Mouse (Mus musculus) cerebellum, adult 8-10 months (tissue): Measurements from ENCODE around the gene Lamtor2.

ENCODE experiments used
- DNase-seq: peaks from one replicate; pipeline ENCODE4 v3.0.0; 2022

Lamtor2 gene

DNA sequence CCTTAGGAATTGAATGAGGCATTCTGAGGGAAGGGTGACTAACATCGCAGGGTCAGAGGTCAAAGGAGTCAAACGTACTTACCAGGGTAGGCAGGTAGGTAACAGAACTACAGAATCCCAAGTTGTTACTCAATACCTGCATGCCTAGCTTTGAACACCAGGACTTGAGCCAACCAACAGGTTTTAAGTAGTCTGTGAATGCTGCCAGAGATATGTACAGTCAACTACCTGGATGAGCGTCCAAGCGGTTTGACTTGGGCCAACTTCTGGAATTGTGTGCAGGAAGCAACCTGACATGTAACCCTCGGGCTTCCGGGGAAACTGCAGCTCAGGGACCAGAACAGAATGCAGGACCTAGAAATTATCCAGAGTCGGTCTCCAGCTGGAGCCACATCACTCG, 29.8 kb downstream of the Lamtor2 start:
- DNase-seq, result no peak

DNA sequence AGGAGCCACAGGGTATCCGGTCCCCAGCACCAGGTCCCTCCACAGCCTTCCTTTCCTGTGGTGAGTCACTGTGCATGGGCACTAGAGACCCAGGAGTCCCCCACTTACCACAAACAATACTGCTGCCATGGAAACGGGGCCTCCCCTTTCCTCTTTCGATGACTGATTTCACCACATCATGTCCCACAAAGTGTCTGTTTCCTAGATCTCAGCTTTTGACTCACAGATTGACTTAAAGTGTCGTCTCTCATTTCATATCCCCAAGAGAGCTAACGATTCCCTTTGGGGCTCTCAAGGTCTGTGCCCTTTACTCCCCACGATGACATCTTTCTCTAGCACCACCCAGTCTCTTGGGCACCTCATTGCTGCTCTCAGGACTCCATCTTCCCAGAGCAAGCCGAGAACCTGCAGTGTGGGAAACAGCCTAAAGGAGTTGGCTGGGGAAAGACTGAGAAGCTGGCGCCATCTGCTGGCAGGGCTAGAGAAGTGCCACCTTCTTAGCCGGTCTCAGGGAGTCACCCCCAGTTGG, 31.0 kb downstream of the Lamtor2 start:
- DNase-seq, result peak; percentile 57

DNA sequence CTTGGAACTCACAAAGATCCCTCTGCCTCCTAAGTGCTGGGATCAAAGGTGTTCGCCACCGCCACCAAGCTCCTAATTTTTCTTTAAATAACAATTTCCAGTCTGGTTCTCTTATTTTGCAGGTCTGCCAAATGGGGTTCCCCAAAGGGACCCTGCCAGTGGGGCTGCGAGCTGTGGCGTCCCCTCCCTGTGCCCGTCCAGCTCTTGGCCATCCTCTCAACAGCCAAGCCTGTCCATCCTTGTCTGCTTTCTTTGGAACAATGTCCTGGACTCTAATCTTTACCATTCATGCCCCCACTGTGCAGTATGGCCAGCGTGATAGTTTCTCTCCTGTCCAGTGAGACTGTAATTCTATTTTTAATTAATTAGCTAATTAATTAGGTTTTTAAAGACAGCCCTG, 31.7 kb downstream of the Lamtor2 start:
- no peak for DNase-seq

DNA sequence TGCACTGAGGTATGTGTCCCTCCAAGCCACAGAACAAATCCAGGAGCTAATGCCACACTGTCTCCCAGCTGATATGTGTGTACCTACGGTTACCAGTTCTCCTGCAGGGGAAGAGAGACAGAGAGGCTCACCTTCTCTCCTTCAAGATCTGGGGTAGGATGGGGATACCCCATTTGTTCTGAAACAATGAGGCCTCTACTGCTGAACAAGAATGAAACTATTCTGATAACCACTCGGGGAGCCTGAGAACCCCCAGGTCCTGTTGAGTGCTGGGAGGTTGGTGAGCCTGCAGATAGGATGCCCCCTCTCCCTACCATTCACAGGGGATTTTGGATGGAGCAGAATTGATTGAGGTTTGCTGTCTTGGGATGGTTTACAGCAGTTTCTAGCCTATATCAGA, 32.8 kb downstream of the Lamtor2 start:
- DNase-seq, result no peak

DNA sequence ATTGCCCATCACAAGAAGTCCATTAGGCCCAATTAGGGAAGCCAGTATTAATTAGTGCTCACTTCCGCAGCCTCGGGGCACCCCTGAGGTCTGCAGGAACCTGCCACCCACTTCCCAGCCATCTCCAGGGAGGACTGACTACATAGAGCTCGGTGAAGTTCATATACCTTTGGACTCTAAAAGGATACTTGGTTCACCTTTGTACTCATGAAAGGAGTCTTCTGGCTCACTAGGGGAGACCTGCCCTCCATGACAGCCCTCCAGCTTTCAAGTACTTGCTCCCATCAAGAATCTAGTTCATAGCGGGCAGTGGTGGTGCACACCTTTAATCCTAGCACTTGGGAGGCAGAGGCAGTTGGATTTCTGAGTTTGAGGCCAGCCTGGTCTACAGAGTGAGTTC, 34.5 kb downstream of the Lamtor2 start:
- DNase-seq, result no peak

DNA sequence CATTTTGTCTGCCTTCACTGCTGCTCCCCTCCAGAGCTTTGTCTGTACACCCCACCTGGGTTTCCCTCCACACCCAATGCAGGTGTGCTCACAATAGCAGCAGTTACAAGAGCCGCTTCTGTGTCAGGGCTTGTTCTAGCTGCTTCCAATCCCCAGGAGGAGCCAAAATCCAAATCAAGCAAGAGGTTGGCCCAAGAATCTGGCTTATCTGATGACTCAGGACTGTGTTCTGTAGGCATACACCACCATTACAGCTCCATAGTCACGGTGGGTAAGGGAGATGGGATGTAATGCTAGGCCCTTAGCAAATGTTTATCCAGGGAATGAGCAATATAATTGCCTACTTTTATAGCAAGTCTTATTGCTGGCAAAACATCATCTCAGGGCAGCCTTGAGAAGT, 36.5 kb downstream of the Lamtor2 start:
- no peak for DNase-seq

DNA sequence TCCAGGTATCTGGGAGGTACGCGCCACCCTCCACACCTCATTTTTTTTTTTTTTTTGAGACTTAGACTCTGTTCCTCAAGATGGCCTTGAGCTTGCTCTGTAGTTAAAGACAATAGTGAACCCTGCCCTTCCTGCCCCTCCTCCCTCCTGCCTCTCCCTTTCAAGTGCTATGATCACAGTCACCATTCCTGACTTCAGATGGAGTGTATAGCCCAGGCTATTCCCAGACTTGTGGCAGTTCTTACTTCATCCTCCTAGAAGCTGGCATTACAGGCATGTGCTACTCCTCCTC, 37.8 kb downstream of the Lamtor2 start:
- no peak for DNase-seq

DNA sequence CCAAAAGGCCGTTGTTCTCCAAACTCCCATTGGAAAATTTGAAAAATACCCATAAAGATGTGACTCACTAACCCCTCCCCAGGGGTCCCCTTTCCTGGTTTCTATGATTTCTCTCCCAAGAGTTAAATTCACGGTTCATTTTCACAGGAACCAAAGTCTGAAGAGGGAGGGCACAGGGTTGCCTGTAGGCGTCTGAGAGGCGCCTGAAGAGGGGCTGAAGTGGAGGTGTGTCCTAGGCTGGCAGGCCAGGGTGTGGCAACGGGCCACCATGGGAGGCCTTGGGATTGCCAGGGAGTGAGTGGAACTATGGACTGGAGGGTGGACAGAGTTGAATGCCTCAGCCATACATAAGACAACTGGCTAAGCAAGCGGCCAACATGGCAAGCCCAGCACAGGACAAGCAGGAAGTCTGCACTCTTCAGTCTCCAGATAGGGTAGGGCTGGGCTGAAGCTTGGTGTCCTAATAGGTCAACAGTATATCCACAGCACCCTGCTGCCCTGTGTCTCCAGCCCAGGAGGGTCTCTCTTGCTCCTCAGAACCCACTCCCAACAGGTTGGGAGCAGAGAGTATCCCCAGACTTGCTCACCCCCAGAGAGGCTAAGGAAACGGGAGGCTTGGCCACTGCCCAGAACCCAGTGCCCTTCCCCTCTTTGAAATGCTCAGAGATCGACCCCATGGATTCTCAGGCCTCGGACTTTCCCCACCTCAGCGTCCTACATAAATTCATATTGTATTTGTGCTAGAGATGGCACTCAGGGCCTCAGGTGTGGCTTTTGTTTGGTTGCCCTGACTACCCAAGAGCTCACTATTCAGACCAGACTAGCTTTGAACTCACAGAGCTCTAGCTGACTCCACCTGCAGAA, 38.4 kb downstream of the Lamtor2 start:
- DNase-seq, result no peak

DNA sequence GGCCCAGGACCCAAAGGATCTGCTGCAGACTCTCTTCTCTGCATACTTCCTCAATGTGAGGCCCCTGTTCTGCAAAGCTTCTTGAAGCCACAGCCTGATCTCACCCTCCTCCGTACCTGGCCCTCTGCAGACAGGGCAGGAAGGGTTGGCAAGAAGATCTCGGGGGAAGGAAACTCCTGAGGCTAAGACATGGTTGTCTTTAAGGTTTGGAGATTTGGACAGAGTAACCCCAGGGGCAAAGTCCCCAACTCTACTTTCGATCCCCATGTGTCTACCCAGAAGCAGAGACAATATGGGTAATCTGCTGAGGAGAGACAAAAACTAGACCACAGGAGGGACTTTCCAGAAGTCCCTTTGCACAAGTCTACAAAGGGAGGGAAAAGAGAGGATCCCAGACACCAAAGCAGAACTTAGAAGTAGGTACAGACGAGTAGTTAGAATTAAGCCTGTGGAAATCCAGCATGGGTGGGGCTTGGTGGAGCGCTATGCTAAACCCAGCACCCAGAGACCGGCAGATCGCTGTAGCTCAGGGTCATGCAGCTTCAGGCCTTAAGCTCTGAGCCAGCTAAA, 39.2 kb downstream of the Lamtor2 start:
- no peak for DNase-seq

DNA sequence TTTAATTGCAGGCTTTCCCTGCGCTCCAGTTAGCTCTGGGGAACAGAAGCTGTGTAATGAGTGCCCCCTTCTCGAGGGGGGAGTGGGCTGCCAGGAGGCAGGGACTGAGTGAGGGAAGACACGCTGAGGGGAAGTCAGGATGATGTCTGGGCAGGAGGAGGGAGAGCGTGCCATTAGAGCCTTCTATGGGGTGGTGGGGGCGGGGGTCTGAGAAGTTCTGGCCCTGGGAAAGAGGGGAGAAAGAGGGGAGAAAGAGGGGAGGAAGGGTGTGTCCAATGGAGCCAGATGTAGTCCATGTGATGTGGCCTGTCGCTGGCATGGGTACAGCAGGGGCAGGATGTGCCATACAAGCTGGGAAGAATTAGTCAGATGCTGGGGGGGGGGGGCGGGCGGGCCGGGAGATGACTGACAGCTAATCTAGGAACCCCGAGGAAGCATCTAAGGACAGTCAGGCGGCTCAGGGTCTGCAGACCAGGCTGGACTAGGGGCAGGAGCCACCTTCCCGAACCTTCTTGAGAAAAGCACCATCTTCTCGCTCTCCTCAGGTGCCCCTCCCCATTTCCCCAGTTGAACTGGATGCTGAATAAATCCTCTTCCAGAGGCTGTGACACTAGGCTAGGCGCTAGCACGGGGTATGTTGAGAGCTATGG, 39.9 kb downstream of the Lamtor2 start:
- no peak for DNase-seq

DNA sequence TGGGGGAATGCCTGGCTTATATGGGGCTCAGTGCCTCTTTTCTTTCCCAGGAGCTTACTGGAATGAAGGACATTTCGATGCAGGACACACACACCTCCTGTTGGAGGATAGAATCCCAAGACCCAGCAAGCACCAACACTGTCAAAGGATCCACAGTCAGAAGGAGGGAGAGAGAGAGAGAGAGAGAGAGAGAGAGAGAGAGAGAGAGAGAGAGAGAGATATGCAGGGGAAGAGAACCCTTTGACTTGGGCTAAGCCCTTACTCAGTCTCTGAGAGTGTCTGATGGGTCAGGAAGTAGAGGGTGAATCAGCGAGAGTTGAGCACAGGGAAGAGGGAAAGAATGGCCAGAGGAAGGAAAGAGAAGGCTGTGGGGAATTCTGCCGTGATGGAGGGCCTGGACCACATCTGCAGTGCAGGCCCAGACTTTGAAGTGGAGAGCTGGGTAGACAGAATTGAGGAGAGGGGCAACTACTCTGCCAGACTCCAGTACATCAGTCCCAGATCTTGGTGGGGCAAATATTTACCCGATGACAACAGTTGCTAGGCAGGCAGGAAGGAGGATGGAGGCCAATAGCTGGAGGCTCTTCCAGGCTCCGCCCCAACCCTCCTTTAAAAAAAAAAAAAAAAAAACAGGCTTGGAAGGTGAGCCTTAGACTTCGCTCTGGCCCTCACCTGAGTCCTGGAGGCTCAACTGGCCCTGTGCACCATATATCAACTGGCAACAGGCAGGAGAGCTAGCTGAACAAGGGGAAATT, 40.6 kb downstream of the Lamtor2 start:
- DNase-seq, result no peak

DNA sequence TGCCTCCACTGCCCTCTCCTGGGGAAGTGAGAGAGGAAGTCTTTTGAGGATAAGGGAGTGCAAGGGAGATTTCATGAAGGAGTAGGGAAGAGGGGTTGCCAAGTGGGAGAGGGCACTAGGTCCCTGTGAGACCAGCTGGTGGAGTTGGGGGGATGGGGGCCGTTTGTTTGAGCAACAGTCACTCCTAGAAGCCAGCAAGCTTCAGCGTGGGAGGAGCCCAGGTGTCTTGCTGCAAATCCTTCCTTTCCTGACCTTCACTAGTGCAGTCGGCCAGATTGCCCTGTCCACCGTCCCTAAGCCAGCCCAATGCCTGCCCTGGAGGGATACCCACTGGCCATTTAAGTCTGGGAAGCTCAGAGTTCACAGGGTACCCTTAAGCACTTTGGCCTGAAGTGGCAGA, 41.3 kb downstream of the Lamtor2 start:
- no peak for DNase-seq

DNA sequence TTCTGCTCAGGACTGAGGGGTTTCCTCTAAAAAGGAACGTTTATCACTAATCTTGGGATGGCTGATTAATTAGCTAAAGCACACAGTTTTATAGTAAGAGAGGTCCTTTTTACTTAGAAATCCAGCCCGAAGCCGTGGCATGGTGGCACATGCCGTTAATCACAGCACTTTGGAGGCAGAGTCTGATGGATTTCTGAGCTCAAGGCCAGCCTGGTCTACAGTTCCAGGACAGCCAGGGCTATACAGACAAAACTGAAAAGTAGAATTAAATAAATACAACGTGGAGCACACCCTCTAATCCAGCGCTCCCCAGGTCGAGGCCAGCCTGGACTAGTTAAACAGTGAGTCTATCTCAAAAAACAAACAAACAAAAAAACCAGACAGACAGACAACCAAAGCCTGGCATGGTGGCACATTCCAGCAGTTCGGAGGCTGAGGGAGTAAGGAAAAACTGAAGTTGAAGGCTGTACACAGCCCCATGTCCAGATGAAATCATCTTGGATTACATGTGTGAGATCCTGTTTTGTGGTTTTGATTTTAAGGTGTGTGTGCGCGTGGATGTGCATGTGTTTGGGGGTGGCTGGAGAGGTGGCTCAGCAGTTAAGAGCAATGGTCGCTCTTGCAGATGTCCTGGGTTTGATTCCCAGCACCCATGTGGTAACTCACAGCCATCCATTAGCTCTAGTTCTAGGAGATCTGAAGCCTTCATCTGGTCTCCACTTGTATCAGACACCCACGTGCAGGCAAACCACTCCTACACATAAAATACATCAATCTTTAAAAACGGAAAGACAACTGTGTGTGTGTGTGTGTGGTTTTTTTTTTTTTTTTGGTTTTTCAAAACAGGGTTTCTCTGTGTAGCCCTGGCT, 42.2 kb downstream of the Lamtor2 start:
- DNase-seq, result no peak

DNA sequence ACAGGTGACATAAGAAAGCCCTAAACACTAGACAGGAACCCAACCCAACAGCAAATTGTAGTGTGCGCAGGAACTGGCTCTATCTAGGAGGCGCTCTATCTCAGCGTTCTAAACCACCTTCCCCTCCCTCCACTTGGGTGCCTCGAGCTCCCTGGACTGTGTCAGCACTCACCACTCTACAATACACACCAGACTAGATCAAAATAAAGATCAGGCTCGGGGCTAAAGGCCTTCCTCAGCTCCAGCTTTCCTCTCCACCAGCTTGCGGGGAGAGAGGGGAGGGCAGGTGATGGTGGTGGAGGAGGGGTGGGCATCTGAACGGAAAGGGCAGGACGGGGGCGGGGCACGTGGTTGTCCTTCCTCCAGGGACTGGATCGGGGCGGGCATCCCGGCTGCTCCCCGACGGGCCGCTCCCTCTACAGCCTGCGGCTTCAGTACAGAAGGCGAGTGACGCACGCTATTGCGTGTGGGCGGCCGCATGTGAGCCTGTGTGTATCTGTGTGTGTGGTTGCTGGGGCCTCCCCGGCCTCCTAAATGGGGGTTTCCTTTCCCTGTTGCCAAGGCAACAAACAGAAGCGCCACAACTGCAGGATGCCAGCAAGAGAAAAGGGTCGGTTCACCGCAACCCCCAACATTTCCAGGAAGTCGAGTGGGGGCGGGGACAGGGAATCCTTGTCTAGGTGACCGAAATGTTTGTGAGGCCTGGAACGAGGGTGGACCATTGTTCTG, 43.0 kb downstream of the Lamtor2 start, which contains the start of gene Lmna:
Lmna (minus strand) TSS at position 265 of the 729 bp plus-strand sequence.
- DNase-seq, result peak; percentile 92

DNA sequence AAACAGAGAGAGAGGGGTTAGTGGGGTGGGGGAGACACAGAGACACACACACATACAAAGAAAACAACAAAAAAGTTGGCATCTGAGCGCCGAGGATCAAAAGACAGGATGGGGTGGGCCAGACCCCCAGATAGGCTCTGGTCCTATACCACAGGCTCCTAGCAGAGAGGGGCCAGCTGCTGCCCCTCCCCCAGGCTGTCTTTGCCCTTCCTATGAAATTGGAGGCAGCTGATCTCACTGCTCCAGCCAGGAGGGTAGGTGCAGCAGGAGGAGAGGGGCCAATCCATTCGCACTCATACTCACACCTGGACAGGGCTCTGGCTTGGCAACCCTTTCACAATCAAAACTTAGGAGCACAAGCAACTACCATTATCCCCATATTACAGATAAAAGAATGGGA, 43.6 kb downstream of the Lamtor2 start:
- no peak for DNase-seq

DNA sequence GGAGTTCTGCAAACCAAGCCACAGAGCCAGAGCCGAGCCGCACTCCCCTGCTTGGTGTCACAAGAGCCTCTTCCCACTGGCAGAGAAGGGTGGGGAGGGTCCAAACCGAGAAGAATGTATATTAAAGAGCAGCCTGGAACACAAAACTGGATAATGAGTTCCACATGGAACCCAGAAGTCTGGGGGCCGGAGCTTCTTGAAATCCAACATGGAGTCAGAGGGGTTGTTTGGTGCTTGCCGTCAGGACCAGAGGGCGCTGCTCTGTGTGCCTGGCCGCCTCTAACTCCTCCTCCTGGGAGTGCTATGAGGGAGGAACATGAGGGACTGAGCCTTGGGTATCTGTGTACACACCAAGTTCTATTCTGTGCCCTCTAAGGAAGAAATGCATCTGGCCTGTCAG, 47.1 kb downstream of the Lamtor2 start:
- DNase-seq, result no peak

DNA sequence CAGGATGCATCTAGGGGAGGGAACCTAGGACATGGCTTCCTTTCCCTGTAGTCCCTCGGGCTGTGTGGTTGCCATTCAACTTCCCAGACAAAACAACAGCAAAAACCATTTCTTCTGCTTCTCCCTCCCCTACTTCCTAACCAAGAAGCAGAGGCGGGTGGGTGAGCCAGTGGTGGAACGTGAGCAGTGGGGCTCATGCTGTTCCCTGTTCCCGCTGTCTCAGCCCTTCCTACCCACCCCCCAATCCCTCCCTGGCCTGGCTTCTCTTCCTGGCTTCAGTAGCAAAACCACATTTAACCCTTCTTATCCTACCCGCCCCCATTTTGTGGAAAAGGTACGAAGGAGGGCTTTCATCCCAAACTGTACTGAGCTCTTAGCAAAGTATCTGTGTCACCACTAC, 47.8 kb downstream of the Lamtor2 start:
- DNase-seq, result no peak

DNA sequence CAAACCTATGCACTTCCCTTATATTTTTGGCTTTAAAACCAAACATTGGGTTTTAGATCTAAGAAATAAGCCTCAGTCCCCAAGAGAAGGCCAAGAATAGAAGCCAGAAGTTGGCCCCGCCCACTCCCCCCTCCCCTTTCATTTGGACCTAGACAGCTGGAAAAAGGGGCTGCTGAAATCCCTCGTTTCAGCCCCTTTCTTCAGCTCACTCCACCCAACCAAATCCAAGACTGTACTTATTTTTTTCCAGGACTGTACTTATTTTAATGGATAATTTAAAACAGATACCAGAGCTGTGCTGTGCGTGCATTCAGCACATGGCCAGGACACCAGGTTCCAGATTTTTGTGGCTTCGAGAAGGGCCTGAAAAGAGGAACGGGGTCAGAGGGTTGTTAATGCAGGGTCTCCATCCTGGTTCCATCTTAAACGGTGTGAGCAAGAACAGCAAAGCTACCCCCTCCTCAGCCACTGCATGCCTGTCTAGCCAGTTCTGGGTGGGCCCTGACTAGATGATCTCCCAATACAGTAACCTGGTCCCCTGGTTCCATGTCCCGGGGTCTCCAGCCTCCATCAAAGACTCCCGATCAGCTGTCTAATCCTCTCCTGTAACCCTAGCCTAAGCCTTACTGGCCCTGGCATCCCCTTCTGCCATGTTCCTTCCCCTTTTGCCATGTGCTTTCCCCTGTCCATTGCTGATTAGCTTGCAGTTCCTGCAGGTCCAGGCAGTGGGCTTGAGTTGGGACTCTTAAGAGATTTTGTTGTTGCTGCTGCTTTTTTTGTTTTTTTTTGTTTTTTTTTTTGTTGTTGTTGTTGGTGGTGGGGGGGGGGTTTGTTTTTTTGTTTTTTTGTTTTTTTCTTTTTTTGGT, 48.8 kb downstream of the Lamtor2 start:
- no peak for DNase-seq

DNA sequence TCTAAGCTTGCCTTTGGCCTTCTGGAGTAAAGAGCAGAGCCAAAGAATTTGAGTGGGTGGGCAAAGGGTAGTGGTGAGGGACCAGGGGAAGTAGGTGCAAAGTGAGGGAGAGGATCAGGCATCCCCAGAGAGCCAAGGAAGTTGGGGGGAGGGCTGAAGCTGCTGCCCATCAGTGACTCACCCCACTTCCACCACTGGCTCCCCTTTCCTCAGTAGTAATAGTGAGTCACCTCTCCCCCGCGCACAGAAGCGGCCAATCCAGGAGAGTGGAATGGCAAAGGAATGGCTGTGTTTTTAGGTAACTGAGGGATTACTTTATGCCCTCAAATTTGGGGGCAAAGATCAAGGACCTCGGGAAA, 49.4 kb downstream of the Lamtor2 start:
- no peak for DNase-seq

DNA sequence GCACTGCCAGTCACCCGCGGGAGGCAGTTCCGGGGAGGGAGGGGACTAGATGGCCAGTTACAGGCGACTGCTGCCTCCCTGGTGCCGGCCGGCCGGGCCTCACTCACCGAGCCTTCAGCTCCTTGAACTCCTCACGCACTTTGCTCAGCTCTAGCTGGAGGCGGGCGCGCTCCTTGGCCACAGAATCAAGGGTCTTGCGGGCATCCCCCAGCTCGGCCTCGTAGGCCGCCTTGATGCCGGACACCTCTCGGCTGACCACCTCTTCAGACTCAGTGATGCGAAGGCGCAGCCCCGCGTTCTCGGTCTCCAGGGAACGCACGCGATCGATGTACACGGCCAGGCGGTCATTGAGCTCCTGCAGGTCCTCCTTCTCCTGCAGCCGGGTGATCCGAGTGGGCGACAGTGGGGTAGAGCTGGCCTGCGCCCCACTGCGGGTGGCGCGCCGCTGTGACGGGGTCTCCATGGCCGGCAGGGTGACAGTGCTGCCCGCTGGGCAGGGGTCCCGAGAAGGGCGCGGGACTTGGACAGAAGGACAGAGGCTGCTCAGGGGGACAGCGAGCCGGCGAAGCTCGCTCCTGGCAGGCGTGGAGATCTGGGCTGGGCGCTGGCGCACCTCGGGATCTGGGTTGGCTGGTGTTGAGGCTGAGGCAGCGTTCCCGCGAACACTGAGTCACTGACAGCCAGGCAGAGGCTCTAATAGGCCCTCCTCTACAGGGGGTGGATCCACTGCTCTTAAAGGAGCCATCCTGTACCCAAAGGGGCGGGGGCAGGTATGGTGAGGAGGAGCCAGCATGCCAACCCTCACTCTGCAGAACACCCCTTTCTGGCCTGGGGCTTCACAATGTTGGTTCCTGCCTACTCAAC, 50.0 kb downstream of the Lamtor2 start:
- DNase-seq, result peak; percentile 90
